Mouse (Mus musculus): Measurements from ENCODE around the gene Nr2c2. TPM values are rescaled to one million over a fixed set of nuclear protein-coding genes. Genes with fewer than 3 reads are reported as not detected.

Nr2c2 gene
- 10 to 100 TPM; 52.4 to 60.1 TPM for total RNA-seq (2023)

GRCm38 (mm10) chr6:92091130-92091591, at the start of gene Nr2c2:
Gene Nr2c2 (plus strand): TSS chr6:92091390.

GRCm38 (mm10) chr6:92183621-92184131, 92.5 kb downstream of the Nr2c2 start, which contains the start of gene Mrps25:
Gene Mrps25 (minus strand): TSS chr6:92184033.

GRCm38 (mm10) chr6:92214773-92215449, 123.7 kb downstream of the Nr2c2 start, which contains the start of gene Rbsn:
Gene Rbsn (minus strand): TSS chr6:92214925.

Other genes starting within 250 kb of the Nr2c2 start
- gene Ccdc174, start 213.3 kb upstream of the Nr2c2 start, total RNA-seq (2023), result 10 to 100 TPM; 18.6 to 22.7 TPM
- under 1 TPM; 0.70 to 0.82 TPM for gene 4930590J08Rik, start 188.6 kb upstream of the Nr2c2 start, total RNA-seq (2023)
- under 1 TPM in 1 of 2 experiments, not detected in 1; 0.13 TPM for gene Fgd5, start 112.5 kb upstream of the Nr2c2 start, total RNA-seq (2023)
- gene Mrps25, start 92.6 kb downstream of the Nr2c2 start, total RNA-seq (2023), result 10 to 100 TPM; 10.6 to 11.1 TPM
- gene Rbsn, start 123.5 kb downstream of the Nr2c2 start, total RNA-seq (2023), result 10 to 100 TPM; 14.3 to 14.7 TPM
- not detected for gene Trh, start 153.3 kb downstream of the Nr2c2 start, total RNA-seq (2023)